In the genomic region with DNA sequence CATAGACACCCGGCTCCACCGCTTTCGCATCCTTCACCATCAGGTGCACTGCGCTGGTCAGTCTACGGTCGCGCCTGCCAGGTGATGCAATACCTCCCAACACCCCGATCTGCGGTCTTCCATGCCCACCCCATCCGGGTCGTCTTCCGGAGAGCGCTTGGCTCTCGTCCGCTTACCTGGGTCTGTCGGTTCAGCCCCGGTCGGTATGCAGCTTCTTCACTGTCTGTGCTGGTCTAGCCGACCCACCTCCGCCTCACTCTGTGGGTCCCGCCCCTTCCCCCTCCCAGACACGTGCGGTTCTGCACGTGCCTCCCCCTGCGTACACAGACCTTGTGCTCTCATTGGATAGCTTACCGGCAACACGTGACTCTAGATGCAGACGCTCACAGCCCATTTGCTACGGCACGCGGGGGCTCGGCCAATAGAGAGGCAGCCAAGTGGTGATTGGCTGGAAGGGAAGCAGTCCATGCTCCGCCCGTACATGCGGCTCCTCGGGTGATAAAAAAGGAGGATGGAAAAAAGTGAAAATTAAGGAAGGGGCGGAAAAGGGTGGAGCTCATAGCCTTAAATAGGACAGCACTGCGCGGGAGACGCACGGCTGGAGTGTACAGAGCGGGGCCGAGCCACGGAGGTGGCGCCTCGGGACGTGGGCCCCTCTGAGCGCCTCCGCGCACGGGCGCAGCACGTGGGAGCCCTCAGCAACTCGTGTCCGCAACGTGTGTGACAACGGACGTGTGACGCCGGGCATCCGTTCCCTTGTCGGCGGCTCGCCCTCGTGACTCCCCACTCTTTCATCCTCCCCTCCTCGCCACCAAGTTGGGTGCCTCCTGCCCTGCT, we compare ENCODE assay signal across 8 mouse cellular contexts. TPM values are rescaled to one million over a fixed set of nuclear protein-coding genes. Genes with fewer than 3 reads are reported as not detected.
A peak's percentile ranks its signal among the peaks of the same experiment; 100 is the strongest.
DNase-seq lines count a peak whose midpoint lies in the region; ATAC-seq lines count a peak whose summit lies in the region.

A gene (minus strand): TSS at position 273 of the 837 bp plus-strand sequence.

- peak within 1 kb of the TSS; percentile 82 for H3K27ac ChIP-seq in forebrain, embryonic 10.5 days
- peak within 1 kb of the TSS; percentile 43 to 57; a peak in 3 of 4 replicates for H3K27ac ChIP-seq in heart, embryonic 14.5 days (replicated peaks in 1 of 2; ENCODE audit: control insufficient read depth in 1 of 2, insufficient read depth in 1 of 2, low read depth in 2 of 2, low read length in 2 of 2)
- peak within 1 kb of the TSS; percentile 38; the same call in 1 of the 2 replicates for H3K27ac ChIP-seq in liver, embryonic 12.5 days

- H3K4me2 ChIP-seq in heart, embryonic 14.5 days (ENCODE audit: low read length): peak within 1 kb of the TSS; percentile 93
- H3K4me2 ChIP-seq in liver, embryonic 12.5 days: peak within 1 kb of the TSS; percentile 93

- under 1% methylated on average over 66 of the region's 66 CpGs for WGBS in forebrain, embryonic 10.5 days
- under 1% methylated on average over 66 of the region's 66 CpGs for WGBS in heart, embryonic 14.5 days
- WGBS in liver, embryonic 12.5 days (ENCODE audit: insufficient replicate concordance): 2% methylated on average over 66 of the region's 66 CpGs

- peaks cover 22% of the 10 kb centered on the region for H3K4me1 ChIP-seq in forebrain, embryonic 10.5 days
- peaks cover 5 to 8% of the 10 kb centered on the region in 2 experiments; a peak in 2 of 4 replicates for H3K4me1 ChIP-seq in heart, embryonic 14.5 days (ENCODE audit: control insufficient read depth in 2 of 2, insufficient read depth in 2 of 2, low read length in 2 of 2)
- peaks cover 28% of the 10 kb centered on the region for H3K4me1 ChIP-seq in liver, embryonic 12.5 days

- H3K27me3 ChIP-seq in forebrain, embryonic 10.5 days (ENCODE audit: poor library complexity, severe bottlenecking): peaks cover 11% of the 10 kb centered on the region
- no peaks in the 10 kb centered on the region for H3K27me3 ChIP-seq in heart, embryonic 14.5 days (ENCODE audit: control insufficient read depth, insufficient read depth, low read length)
- peaks cover 21% of the 10 kb centered on the region for H3K27me3 ChIP-seq in liver, embryonic 12.5 days (replicated peaks)
- no peaks in the 10 kb centered on the region for H3K27me3 ChIP-seq in splenic B cell, adult 2 months (ENCODE audit: control insufficient read depth, insufficient read depth, low read length, poor library complexity, severe bottlenecking)

- H3K9me3 ChIP-seq in forebrain, embryonic 10.5 days: no peaks in the 10 kb centered on the region
- no peaks in the 10 kb centered on the region for H3K9me3 ChIP-seq in heart, embryonic 14.5 days (ENCODE audit: control insufficient read depth, low read length)
- no peaks in the 10 kb centered on the region for H3K9me3 ChIP-seq in liver, embryonic 12.5 days (replicated peaks)

- peak; percentile 83 for DNase-seq in CD8-positive naive resting alpha-beta T cell, adult 2 months (ENCODE audit: low read depth in 2 of 2, low spot score in 2 of 2)
- DNase-seq in c-Kit-positive CD71-negative TER-119-negative erythroid progenitor cells, embryonic 14.5 days (ENCODE audit: low read depth): peak; percentile 86
- peak; percentile 97 for DNase-seq in forebrain, embryonic 10.5 days (ENCODE audit: extremely low spot score, low spot score)
- peak; percentile 96 for DNase-seq in kidney, postnatal 14 days
- DNase-seq in naive thymus-derived CD4-positive, alpha-beta T cell, adult 2 months (ENCODE audit: low read depth): peak; percentile 93
- DNase-seq in splenic B cell, adult 2 months (ENCODE audit: low read depth, low spot score): peak; percentile 98

- H3K4me3 ChIP-seq in forebrain, embryonic 10.5 days: peak within 1 kb of the TSS; percentile 67
- H3K4me3 ChIP-seq in heart, embryonic 14.5 days (ENCODE audit: control insufficient read depth in 1 of 2, insufficient read depth in 1 of 2, low read depth in 1 of 2, low read length in 2 of 2): peak within 1 kb of the TSS; percentile 57 to 58
- peak within 1 kb of the TSS; percentile 58 for H3K4me3 ChIP-seq in liver, embryonic 12.5 days

- H3K36me3 ChIP-seq in forebrain, embryonic 10.5 days (replicated peaks): peaks cover 10% of the 10 kb centered on the region
- peaks cover 18% of the 10 kb centered on the region for H3K36me3 ChIP-seq in heart, embryonic 14.5 days (ENCODE audit: control insufficient read depth, insufficient read depth, low read length)
- 0 out of 2 replicates have a peak, but pooled peaks cover 3% of the 10 kb centered on the region for H3K36me3 ChIP-seq in liver, embryonic 12.5 days
- no peaks in the 10 kb centered on the region for H3K36me3 ChIP-seq in splenic B cell, adult 2 months (ENCODE audit: control insufficient read depth, insufficient read depth, low read length, poor library complexity, severe bottlenecking)

- H3K9ac ChIP-seq in heart, embryonic 14.5 days (ENCODE audit: low read length): peak within 1 kb of the TSS; percentile 67
- H3K9ac ChIP-seq in liver, embryonic 12.5 days: peak within 1 kb of the TSS; percentile 55

- peak; percentile 98 for ATAC-seq in heart, embryonic 14.5 days (ENCODE audit: insufficient number of reproducible peaks, insufficient read depth, low FRiP score, low read depth)
- peak; percentile 94 for ATAC-seq in liver, embryonic 12.5 days

RNA-seq across cellular contexts. Expression of the gene that starts here (rescaled TPM):
- 9.1 and 11.8 TPM in 2 replicates for polyA plus RNA-seq in forebrain, embryonic 10.5 days (2016; fragmentation: Nextera tagmentation; extraction: Ambion mirVana)
- polyA plus RNA-seq in heart, embryonic 14.5 days (2014; fragmentation: Nextera tagmentation; extraction: Ambion mirVana): 3.1 and 3.9 TPM in 2 replicates
- polyA plus RNA-seq in liver, embryonic 12.5 days (2016; fragmentation: Nextera tagmentation; extraction: Ambion mirVana): 2.4 and 2.8 TPM in 2 replicates

Comparison
In these comparisons a context has a peak if more than half of its experiments do, and no peak if none do; other contexts are left out.
1. Peak in every context shown above with its lines: DNase-seq, ATAC-seq, H3K4me3 ChIP-seq and H3K27ac ChIP-seq.